Mouse (Mus musculus) erythroblast, embryonic 14.5 days (primary cell): ENCODE measurements around the gene Gyg. TPM values are rescaled to one million over a fixed set of nuclear protein-coding genes. Genes with fewer than 3 reads are reported as not detected.

Source experiments
- H3K27me3 ChIP-seq: 2 replicates; pipeline ENCODE4 v1.6.1; 2012; ENCODE audit warnings: inconsistent platforms; ENCODE audit not compliant: control insufficient read depth
- H3K36me3 ChIP-seq: 2 replicates; pipeline ENCODE4 v1.6.1; 2012; ENCODE audit warnings: mild to moderate bottlenecking, inconsistent platforms; ENCODE audit not compliant: control insufficient read depth
- H3K4me1 ChIP-seq: 2 replicates; pipeline ENCODE4 v1.6.1; 2012; ENCODE audit warnings: inconsistent platforms; ENCODE audit not compliant: control insufficient read depth
- H3K4me3 ChIP-seq: replicated peaks from 2 replicates; pipeline ENCODE3; 2012; ENCODE audit warnings: moderate library complexity, mild to moderate bottlenecking, inconsistent platforms
- H3K9me3 ChIP-seq: 2 replicates; pipeline ENCODE4 v1.6.1; 2012; ENCODE audit warnings: low read length, inconsistent platforms, mixed read lengths; ENCODE audit not compliant: control insufficient read depth
- GATA1 ChIP-seq: IDR thresholded peaks from 2 replicates; pipeline ENCODE4 v1.6.1; 2012; ENCODE audit warnings: low read length, inconsistent platforms, mixed read lengths
- TAL1 ChIP-seq: IDR thresholded peaks from 3 replicates; pipeline ENCODE4 v1.6.1; 2012; ENCODE audit warnings: low read length, inconsistent platforms, mixed read lengths
- polyA plus RNA-seq: library from polyadenylated mRNA; stranded (reverse); fragments of >175 nt; gene quantifications from 2 replicates; pipeline ENCODE4 v1.2.3, GENCODE M21; 2012

The Gyg gene
- polyA plus RNA-seq = 0.10 and 0.16 TPM in 2 replicates

DNA sequence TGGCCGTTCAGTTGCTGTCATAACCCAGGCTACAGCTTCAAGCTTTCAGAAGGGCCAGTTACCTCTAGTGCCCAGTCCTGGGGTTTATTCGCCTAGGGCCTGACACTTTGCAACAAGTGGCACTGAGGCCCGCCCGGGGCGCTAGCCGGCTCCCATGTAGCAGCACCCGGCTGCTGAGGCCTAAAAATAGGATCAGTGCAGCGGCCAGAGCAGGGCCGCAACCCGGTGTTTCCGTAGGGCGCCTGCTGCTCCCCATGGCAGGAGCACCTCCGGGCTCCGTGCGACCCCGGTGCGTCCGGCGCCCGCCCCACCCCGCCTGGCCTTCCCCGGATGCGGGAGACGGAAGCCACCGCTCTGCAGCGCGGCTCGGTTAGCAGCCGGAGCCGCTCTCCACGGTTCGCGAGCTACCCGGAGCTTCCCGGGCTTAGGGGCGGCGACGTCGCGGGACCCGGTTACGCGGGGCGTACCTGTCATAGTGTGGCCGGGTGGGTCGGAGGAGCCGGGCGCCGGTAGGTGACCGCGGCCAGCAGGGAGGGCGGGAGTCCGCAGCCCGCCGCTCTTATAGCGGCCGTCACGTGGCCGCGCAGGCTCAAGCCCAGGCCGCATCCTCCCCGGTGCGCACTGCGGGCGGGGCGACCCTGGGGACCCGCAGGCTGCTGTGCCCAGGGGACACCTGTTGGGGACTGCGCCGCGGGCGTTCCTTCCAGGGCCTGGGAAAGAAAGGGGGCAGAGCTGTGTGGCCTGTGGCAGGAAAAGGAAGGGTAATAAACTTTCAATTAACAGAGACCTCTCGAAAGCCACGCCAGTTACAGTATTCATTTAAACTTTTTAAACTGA is at the start of gene Gyg:
Gyg (minus strand) TSS at position 787 of the 837 bp plus-strand sequence.
- H3K9me3 ChIP-seq = no peaks in the 10 kb centered on the region
- peaks cover 9% of the 10 kb centered on the region for H3K4me1 ChIP-seq
- peak within 1 kb of the TSS; percentile 67 for H3K4me3 ChIP-seq
- peaks cover 4% of the 10 kb centered on the region; the same call in 1 of the 2 replicates for H3K36me3 ChIP-seq
- H3K27me3 ChIP-seq = no peaks in the 10 kb centered on the region
- TF ChIP-seq TAL1 (no peak), GATA1 (no peak)

GRCm38 (mm10) chr3:20198869-20199268 is 43.8 kb upstream of the Gyg start:
- Histone ChIP-seq H3K27me3 (no peaks in the 10 kb centered on the region), H3K9me3 (no peaks in the 10 kb centered on the region), H3K36me3 (no peaks in the 10 kb centered on the region), H3K4me1 (no peaks in the 10 kb centered on the region), H3K4me3 (no peak overlapping the region)
- TF ChIP-seq GATA1 = no peak
- no peak for TF ChIP-seq TAL1

GRCm38 (mm10) chr3:20197878-20198277 is 42.8 kb upstream of the Gyg start:
- Histone ChIP-seq H3K27me3 (no peaks in the 10 kb centered on the region), H3K36me3 (no peaks in the 10 kb centered on the region), H3K4me3 (no peak overlapping the region), H3K9me3 (no peaks in the 10 kb centered on the region), H3K4me1 (no peaks in the 10 kb centered on the region)
- TF ChIP-seq TAL1 (no peak), GATA1 (no peak)

- Histone ChIP-seq H3K4me1 (no peaks in the 10 kb centered on the region), H3K36me3 (no peaks in the 10 kb centered on the region), H3K4me3 (no peak overlapping the region), H3K27me3 (no peaks in the 10 kb centered on the region), H3K9me3 (no peaks in the 10 kb centered on the region)
- TF ChIP-seq GATA1 = no peak
- TF ChIP-seq TAL1 = no peak
Measured at GRCm38 (mm10) chr3:20188976-20189675, 34.0 kb upstream of the Gyg start.

- no peaks in the 10 kb centered on the region for H3K36me3 ChIP-seq
- no peaks in the 10 kb centered on the region for H3K27me3 ChIP-seq
- no peaks in the 10 kb centered on the region for H3K4me1 ChIP-seq
- TF ChIP-seq GATA1 (no peak), TAL1 (no peak)
- H3K9me3 ChIP-seq = 0 out of 2 replicates have a peak, but pooled peaks cover 2% of the 10 kb centered on the region
- no peak overlapping the region for H3K4me3 ChIP-seq
Measured at GRCm38 (mm10) chr3:20172394-20172793, 17.3 kb upstream of the Gyg start.

GRCm38 (mm10) chr3:20167487-20167886 is 12.4 kb upstream of the Gyg start:
- Histone ChIP-seq H3K36me3 (no peaks in the 10 kb centered on the region), H3K27me3 (no peaks in the 10 kb centered on the region), H3K4me3 (no peak overlapping the region), H3K4me1 (no peaks in the 10 kb centered on the region), H3K9me3 (0 out of 2 replicates have a peak, but pooled peaks cover 1% of the 10 kb centered on the region)
- TF ChIP-seq TAL1 (no peak), GATA1 (no peak)

GRCm38 (mm10) chr3:20155476-20155875 is 359 bp upstream of the Gyg start:
- Histone ChIP-seq H3K4me3 (peak overlapping the region; percentile 67), H3K36me3 (peaks cover 3% of the 10 kb centered on the region; the same call in 1 of the 2 replicates), H3K9me3 (no peaks in the 10 kb centered on the region), H3K4me1 (peaks cover 9% of the 10 kb centered on the region), H3K27me3 (no peaks in the 10 kb centered on the region)
- TF ChIP-seq GATA1 (no peak), TAL1 (no peak)

- H3K4me1 ChIP-seq = peaks cover 9% of the 10 kb centered on the region
- no peak for TF ChIP-seq TAL1
- no peak for TF ChIP-seq GATA1
Measured at GRCm38 (mm10) chr3:20151651-20152050, 3.5 kb downstream of the Gyg start.

DNA sequence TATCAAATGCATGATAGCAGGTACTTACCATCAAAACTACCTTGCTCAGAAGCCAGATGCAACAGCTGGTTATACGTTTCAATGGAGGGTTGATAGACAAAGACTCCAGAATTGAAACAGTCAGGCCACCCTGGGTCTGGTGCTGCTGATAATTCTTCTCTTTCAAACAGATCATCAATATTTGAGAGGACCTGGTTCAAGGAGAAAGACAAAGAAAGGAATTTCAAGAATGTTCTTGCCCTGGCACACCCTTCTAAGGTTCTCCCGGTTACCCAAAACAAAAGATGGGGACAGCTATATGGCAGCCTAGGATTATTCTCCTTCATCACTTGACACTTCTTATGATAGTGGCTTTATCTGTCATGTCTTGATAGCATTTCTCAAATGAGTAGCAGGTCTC is 4.6 kb downstream of the Gyg start:
- Histone ChIP-seq H3K27me3 (no peaks in the 10 kb centered on the region), H3K36me3 (peaks cover 12% of the 10 kb centered on the region)
- TF ChIP-seq GATA1 (no peak), TAL1 (no peak)

More at GRCm38 (mm10) chr3:20151651-20152050, 3.5 kb downstream of the Gyg start:
- H3K36me3 ChIP-seq = peaks cover 12% of the 10 kb centered on the region
- no peaks in the 10 kb centered on the region for H3K9me3 ChIP-seq
- H3K27me3 ChIP-seq = no peaks in the 10 kb centered on the region
- no peak overlapping the region for H3K4me3 ChIP-seq

More for the DNA sequence above, 4.6 kb downstream of the Gyg start:
- Histone ChIP-seq H3K4me1 (peaks cover 9% of the 10 kb centered on the region), H3K9me3 (no peaks in the 10 kb centered on the region), H3K4me3 (no peak overlapping the region)
